Mouse (Mus musculus): ENCODE data around the gene Usp5.

DNA sequence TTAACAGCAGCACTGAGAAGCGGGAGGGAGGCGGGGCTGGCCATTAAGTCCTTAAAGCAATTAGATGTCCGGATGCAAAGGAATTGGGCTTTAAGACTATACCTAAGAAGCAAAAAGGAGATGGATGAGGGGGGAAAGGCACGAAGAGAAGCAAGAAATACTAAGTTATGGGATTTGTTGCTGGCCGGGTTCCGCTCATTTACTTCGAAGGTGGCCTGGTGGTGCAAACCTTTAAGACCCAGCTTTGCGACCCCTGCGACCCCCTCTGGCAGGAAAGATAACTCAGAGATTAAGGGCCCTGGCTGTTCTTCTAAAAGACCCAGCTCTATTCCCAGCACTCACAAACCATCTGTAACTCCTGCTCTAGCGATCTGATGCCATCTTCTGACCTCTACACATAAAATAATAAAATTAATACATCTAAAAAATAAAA is 49.3 kb downstream of the Usp5 start:
- TF ChIP-seq CTCF (IDR thresholded peaks at IDR 0.05; ENCODE audit: control insufficient read depth, insufficient read depth, insufficient replicate concordance, low read depth, low read length): no peak
- no peak for TF ChIP-seq POLR2A (IDR thresholded peaks at IDR 0.05; ENCODE audit: control insufficient read depth, low read depth, low read length)
